Mouse (Mus musculus): Measurements from ENCODE around the gene Tex38. TPM values are rescaled to one million over a fixed set of nuclear protein-coding genes. Genes with fewer than 3 reads are reported as not detected.

Gene Tex38
- polyA plus RNA-seq, 1 experiment, result not detected

DNA sequence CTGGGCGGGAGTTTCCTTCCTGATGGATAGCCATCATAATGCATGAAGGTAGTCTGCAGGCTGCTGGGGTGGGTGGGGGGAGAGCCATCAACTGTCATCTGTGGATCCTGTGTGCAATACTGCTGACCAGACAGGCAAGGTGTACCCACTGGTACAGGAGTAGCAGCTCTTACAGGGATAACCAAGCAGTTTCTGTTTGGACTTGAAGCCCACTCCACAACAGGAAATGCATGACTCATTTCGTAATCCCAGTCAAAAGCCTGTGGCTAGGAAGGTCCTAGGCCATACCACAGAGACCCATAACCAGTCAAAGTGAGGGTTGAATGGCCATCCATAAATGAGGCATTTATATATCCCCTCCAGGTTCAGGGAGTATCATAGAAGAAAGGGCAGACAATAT lies 3.2 kb downstream of the Tex38 start:
- H3K27me3 ChIP-seq (ENCODE audit: control insufficient read depth, insufficient read depth, low read length), result no peaks in the 10 kb centered on the region
- peaks cover 35% of the 10 kb centered on the region for H3K36me3 ChIP-seq (ENCODE audit: control insufficient read depth, insufficient read depth, low read length)
- TF ChIP-seq CTCF (IDR thresholded peaks at IDR 0.05; ENCODE audit: extremely low read depth, insufficient read length, insufficient replicate concordance, low read depth, low read length), result no peak
- TF ChIP-seq POLR2A (IDR thresholded peaks at IDR 0.05; ENCODE audit: low read depth, low read length), result no peak
- no peak overlapping the region for H3K27ac ChIP-seq (ENCODE audit: insufficient read depth, low read depth, low read length)
- WGBS, result 95% methylated on average over 2 of the region's 2 CpGs
- peaks cover 9% of the 10 kb centered on the region; the same call in 1 of the 2 replicates for H3K4me1 ChIP-seq (ENCODE audit: control insufficient read depth, insufficient read depth, insufficient read length, low read length)
- H3K4me3 ChIP-seq (ENCODE audit: low read depth, low read length), result no peak overlapping the region

GRCm38 (mm10) chr4:115775056-115775455 lies 5.8 kb downstream of the Tex38 start:
- TF ChIP-seq CTCF (IDR thresholded peaks at IDR 0.05; ENCODE audit: extremely low read depth, insufficient read length, insufficient replicate concordance, low read depth, low read length), result no peak
- no peak for TF ChIP-seq POLR2A (IDR thresholded peaks at IDR 0.05; ENCODE audit: low read depth, low read length)
- peaks cover 42% of the 10 kb centered on the region for H3K36me3 ChIP-seq (ENCODE audit: control insufficient read depth, insufficient read depth, low read length)
- WGBS, result 87% methylated on average over 6 of the region's 6 CpGs
- no peak overlapping the region for H3K4me3 ChIP-seq (ENCODE audit: low read depth, low read length)
- H3K27ac ChIP-seq (ENCODE audit: insufficient read depth, low read depth, low read length), result no peak overlapping the region
- H3K4me1 ChIP-seq (ENCODE audit: control insufficient read depth, insufficient read depth, insufficient read length, low read length), result peaks cover 7% of the 10 kb centered on the region; the same call in 1 of the 2 replicates
- H3K27me3 ChIP-seq (ENCODE audit: control insufficient read depth, insufficient read depth, low read length), result no peaks in the 10 kb centered on the region

- Histone ChIP-seq H3K36me3 (ENCODE audit: control insufficient read depth, insufficient read depth, low read length) (peaks cover 47% of the 10 kb centered on the region), H3K4me1 (ENCODE audit: control insufficient read depth, insufficient read depth, insufficient read length, low read length) (no peaks in the 10 kb centered on the region), H3K27me3 (ENCODE audit: control insufficient read depth, insufficient read depth, low read length) (no peaks in the 10 kb centered on the region), H3K4me3 (ENCODE audit: low read depth, low read length) (no peak overlapping the region), H3K27ac (ENCODE audit: insufficient read depth, low read depth, low read length) (0 out of 2 replicates have a peak overlapping the region, but pooled peaks have one; percentile 21)
- WGBS, result 25% methylated on average over 11 of the region's 11 CpGs
- no peak for TF ChIP-seq CTCF (IDR thresholded peaks at IDR 0.05; ENCODE audit: extremely low read depth, insufficient read length, insufficient replicate concordance, low read depth, low read length)
- no peak for TF ChIP-seq POLR2A (IDR thresholded peaks at IDR 0.05; ENCODE audit: low read depth, low read length)
Observed at GRCm38 (mm10) chr4:115767647-115768467, 13.0 kb downstream of the Tex38 start.

GRCm38 (mm10) chr4:115764581-115764980 lies 16.2 kb downstream of the Tex38 start:
- TF ChIP-seq POLR2A (IDR thresholded peaks at IDR 0.05; ENCODE audit: low read depth, low read length), result no peak
- no peak for TF ChIP-seq CTCF (IDR thresholded peaks at IDR 0.05; ENCODE audit: extremely low read depth, insufficient read length, insufficient replicate concordance, low read depth, low read length)
- Histone ChIP-seq H3K27me3 (ENCODE audit: control insufficient read depth, insufficient read depth, low read length) (no peaks in the 10 kb centered on the region), H3K4me1 (ENCODE audit: control insufficient read depth, insufficient read depth, insufficient read length, low read length) (no peaks in the 10 kb centered on the region), H3K4me3 (ENCODE audit: low read depth, low read length) (no peak overlapping the region), H3K27ac (ENCODE audit: insufficient read depth, low read depth, low read length) (no peak overlapping the region), H3K36me3 (ENCODE audit: control insufficient read depth, insufficient read depth, low read length) (peaks cover 52% of the 10 kb centered on the region)
- 95% methylated on average over 11 of the region's 11 CpGs for WGBS

DNA sequence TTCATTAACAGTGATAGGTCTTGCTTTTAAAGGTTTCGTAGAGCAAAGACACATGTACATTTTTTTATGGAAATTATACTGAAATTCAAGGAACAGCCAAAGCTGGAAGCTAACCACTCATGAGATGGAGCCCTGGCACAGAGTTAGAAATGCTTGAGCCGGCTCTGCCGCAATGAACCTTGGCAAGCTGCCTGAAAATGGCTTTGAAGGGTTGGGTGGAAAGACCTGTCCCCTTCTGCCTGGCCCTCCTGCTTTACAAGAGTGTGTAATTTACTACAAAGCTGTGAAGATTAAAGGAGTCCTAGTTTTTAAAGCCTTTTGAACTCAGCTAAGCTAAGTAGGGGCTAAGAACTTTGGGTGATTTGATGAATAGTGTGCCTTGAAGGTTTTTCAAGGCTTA lies 19.6 kb downstream of the Tex38 start:
- no peak for TF ChIP-seq POLR2A (IDR thresholded peaks at IDR 0.05; ENCODE audit: low read depth, low read length)
- TF ChIP-seq CTCF (IDR thresholded peaks at IDR 0.05; ENCODE audit: extremely low read depth, insufficient read length, insufficient replicate concordance, low read depth, low read length), result no peak
- no peak overlapping the region for H3K4me3 ChIP-seq (ENCODE audit: low read depth, low read length)
- 38% methylated on average over 3 of the region's 3 CpGs for WGBS
- no peak overlapping the region for H3K27ac ChIP-seq (ENCODE audit: insufficient read depth, low read depth, low read length)
- no peaks in the 10 kb centered on the region for H3K27me3 ChIP-seq (ENCODE audit: control insufficient read depth, insufficient read depth, low read length)
- peaks cover 58% of the 10 kb centered on the region for H3K36me3 ChIP-seq (ENCODE audit: control insufficient read depth, insufficient read depth, low read length)
- H3K4me1 ChIP-seq (ENCODE audit: control insufficient read depth, insufficient read depth, insufficient read length, low read length), result no peaks in the 10 kb centered on the region

GRCm38 (mm10) chr4:115754851-115755250 lies 26.0 kb downstream of the Tex38 start:
- no peak overlapping the region for H3K27ac ChIP-seq (ENCODE audit: insufficient read depth, low read depth, low read length)
- no peak overlapping the region for H3K4me3 ChIP-seq (ENCODE audit: low read depth, low read length)
- H3K27me3 ChIP-seq (ENCODE audit: control insufficient read depth, insufficient read depth, low read length), result no peaks in the 10 kb centered on the region
- TF ChIP-seq CTCF (IDR thresholded peaks at IDR 0.05; ENCODE audit: extremely low read depth, insufficient read length, insufficient replicate concordance, low read depth, low read length) (no peak), POLR2A (IDR thresholded peaks at IDR 0.05; ENCODE audit: low read depth, low read length) (no peak)
- no peaks in the 10 kb centered on the region for H3K4me1 ChIP-seq (ENCODE audit: control insufficient read depth, insufficient read depth, insufficient read length, low read length)
- 90% methylated on average over 1 of the region's 1 CpGs for WGBS
- peaks cover 53% of the 10 kb centered on the region for H3K36me3 ChIP-seq (ENCODE audit: control insufficient read depth, insufficient read depth, low read length)

GRCm38 (mm10) chr4:115754101-115754500 lies 26.7 kb downstream of the Tex38 start:
- 92% methylated on average over 3 of the region's 3 CpGs for WGBS
- Histone ChIP-seq H3K27ac (ENCODE audit: insufficient read depth, low read depth, low read length) (no peak overlapping the region), H3K36me3 (ENCODE audit: control insufficient read depth, insufficient read depth, low read length) (peaks cover 53% of the 10 kb centered on the region), H3K4me3 (ENCODE audit: low read depth, low read length) (no peak overlapping the region), H3K27me3 (ENCODE audit: control insufficient read depth, insufficient read depth, low read length) (no peaks in the 10 kb centered on the region), H3K4me1 (ENCODE audit: control insufficient read depth, insufficient read depth, insufficient read length, low read length) (no peaks in the 10 kb centered on the region)
- TF ChIP-seq CTCF (IDR thresholded peaks at IDR 0.05; ENCODE audit: extremely low read depth, insufficient read length, insufficient replicate concordance, low read depth, low read length), result no peak
- TF ChIP-seq POLR2A (IDR thresholded peaks at IDR 0.05; ENCODE audit: low read depth, low read length), result no peak
